Mouse (Mus musculus): Measurements from ENCODE around the gene Tsfm. TPM values are rescaled to one million over a fixed set of nuclear protein-coding genes. Genes with fewer than 3 reads are reported as not detected.
A peak's percentile ranks its signal among the peaks of the same experiment; 100 is the strongest.

Gene Tsfm
- polyA plus RNA-seq, 1 experiment from 2014 or later = 71.6 TPM

DNA sequence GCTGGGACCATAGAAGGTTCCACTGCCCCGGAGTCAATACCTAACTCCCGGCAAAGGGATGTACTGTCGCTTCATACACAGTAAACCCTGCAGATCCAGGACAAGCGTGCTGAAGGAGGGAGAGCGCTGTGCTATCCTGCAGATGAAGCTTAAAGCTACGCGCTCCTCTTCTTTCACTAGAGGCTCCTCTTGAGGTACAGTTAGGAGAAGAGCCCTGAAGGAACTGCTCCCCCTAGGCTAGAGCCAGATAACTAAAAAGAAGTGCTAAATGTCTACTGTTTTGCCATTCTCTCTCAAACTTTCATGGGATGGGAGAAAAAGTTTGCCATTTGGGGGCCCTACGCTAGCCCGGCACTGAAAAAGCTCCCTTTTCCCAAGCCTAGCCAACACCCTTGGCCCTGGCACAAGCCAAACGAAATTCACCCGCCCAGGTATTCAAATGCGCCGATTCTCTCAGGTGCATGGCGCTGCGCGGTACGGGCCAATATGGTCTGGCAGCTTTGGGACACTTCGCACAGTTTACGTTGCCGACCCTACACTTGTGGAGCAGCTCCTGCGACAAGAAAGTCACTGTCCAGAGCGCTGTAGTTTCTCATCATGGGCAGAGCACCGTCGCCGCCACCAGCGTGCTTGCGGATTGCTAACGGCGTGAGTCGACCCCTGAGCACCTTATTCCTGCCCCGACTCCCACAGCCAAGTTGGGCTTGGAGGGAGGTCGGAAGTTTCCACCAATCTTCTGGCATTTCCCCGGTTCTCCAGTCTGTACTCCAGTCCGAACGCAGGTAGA, 18.2 kb upstream of the Tsfm start:
- Histone ChIP-seq H3K9ac (ENCODE audit: low read length) (no peak overlapping the region), H3K9me3 (ENCODE audit: control insufficient read depth, low read length) (no peaks in the 10 kb centered on the region), H3K4me2 (ENCODE audit: low read depth, low read length) (peak overlapping the region; percentile 34), H3K4me3 (ENCODE audit: low read length) (peak overlapping the region; percentile 21), H3K36me3 (ENCODE audit: control insufficient read depth, insufficient read depth, low read length) (peaks cover 2% of the 10 kb centered on the region; the same call in 1 of the 2 replicates), H3K27me3 (ENCODE audit: control insufficient read depth, insufficient read depth, low read depth, low read length) (peaks cover 46% of the 10 kb centered on the region), H3K27ac (ENCODE audit: low read length) (no peak overlapping the region), H3K4me1 (replicated peaks; ENCODE audit: control insufficient read depth, insufficient read depth, low read length) (peaks cover 2% of the 10 kb centered on the region; the same call in 1 of the 2 replicates)
- no peak for ATAC-seq (ENCODE audit: low read depth)
- WGBS = 6% methylated on average over 35 of the region's 35 CpGs

DNA sequence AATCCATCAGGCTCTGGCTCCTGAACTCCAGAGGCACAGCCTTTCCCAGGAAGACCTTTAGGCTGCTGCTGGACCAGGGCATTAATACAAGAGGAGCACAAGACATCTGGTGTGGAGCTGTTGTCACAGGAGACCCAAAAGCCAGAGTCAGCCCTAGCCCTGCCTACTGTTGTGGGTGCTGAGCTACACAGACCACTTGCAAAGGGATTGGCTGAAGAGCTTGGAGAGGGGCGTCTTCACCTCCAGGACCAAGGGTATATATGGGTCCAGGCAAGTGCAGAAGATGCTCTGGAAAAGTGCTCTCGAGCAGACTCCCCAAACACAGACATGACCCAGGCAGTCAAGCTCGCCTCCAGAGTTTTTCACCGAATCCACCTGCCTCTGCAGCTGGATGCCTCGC, 17.3 kb upstream of the Tsfm start, which contains the start of gene Cyp27b1:
TSS of gene Cyp27b1 (plus strand) at position 297 of the 400 bp plus-strand sequence.
- no peak within 1 kb of the TSS for H3K27ac ChIP-seq (ENCODE audit: low read length)
- no peak for ATAC-seq (ENCODE audit: low read depth)
- no peak within 1 kb of the TSS for H3K9ac ChIP-seq (ENCODE audit: low read length)
- peaks cover 46% of the 10 kb centered on the region for H3K27me3 ChIP-seq (ENCODE audit: control insufficient read depth, insufficient read depth, low read depth, low read length)
- H3K9me3 ChIP-seq (ENCODE audit: control insufficient read depth, low read length) = no peaks in the 10 kb centered on the region
- peaks cover 3% of the 10 kb centered on the region for H3K4me1 ChIP-seq (replicated peaks; ENCODE audit: control insufficient read depth, insufficient read depth, low read length)
- H3K4me3 ChIP-seq (ENCODE audit: low read length) = peak within 1 kb of the TSS; percentile 21
- 32% methylated on average over 5 of the region's 5 CpGs for WGBS
- H3K4me2 ChIP-seq (ENCODE audit: low read depth, low read length) = peak within 1 kb of the TSS; percentile 34
- H3K36me3 ChIP-seq (ENCODE audit: control insufficient read depth, insufficient read depth, low read length) = peaks cover 2% of the 10 kb centered on the region; the same call in 1 of the 2 replicates

DNA sequence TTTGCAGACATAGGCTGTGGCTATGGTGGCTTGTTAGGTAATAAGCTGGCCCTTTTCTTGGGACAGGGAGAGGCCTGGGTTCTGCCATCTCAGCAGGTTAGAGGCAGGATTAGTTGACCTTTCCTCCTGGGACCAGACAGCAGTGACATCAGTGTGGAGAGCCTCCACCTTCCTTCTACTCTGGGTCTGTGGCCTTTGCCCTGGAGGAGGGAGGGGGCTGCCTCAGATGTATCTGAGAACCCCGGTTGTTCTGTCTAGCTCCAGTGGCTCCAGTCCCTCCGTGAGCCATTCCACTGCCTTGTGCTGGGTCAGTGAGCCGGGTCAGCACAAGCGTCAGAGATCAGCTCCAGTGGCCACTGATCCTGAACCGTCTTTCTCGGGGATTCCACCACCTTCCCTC, 12.5 kb upstream of the Tsfm start:
- no peak for ATAC-seq (ENCODE audit: low read depth)
- no peaks in the 10 kb centered on the region for H3K9me3 ChIP-seq (ENCODE audit: control insufficient read depth, low read length)
- no peak overlapping the region for H3K9ac ChIP-seq (ENCODE audit: low read length)
- no peak overlapping the region for H3K4me3 ChIP-seq (ENCODE audit: low read length)
- peaks cover 10% of the 10 kb centered on the region for H3K4me1 ChIP-seq (replicated peaks; ENCODE audit: control insufficient read depth, insufficient read depth, low read length)
- H3K36me3 ChIP-seq (ENCODE audit: control insufficient read depth, insufficient read depth, low read length) = peaks cover 2% of the 10 kb centered on the region; the same call in 1 of the 2 replicates
- WGBS = 90% methylated on average over 6 of the region's 6 CpGs
- no peak overlapping the region for H3K27ac ChIP-seq (ENCODE audit: low read length)
- peaks cover 9% of the 10 kb centered on the region for H3K27me3 ChIP-seq (ENCODE audit: control insufficient read depth, insufficient read depth, low read depth, low read length)
- H3K4me2 ChIP-seq (ENCODE audit: low read depth, low read length) = no peak overlapping the region; the same call in 1 of the 2 replicates

DNA sequence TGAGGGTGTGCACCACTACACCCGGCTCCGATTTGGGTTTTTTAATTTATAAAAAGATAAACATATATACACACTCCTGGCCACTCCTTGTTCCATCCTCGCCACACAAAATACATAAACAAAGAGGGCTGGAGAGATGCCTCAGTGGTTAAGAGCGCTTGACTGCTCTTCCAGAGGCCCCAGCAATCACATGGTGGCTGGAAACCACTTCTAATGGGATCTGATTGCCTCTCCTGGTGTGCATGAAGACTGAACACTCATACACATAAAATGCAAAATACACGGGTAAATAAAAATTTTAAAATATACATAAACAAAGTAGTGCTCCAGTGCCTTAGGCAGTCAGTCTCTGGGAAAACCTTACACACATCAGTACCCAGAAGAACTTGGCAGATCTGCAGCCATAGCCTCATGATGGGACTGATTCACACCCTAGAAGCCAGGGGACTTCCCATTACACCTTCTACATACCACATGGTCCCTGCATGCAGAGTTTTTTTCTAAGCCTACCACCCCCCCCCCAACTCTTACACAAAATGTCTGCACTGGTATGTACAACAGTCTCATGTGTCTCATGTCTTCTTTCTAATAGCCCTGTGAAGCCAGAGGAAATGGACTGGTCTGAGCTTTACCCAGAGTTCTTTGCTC, 12.0 kb upstream of the Tsfm start:
- peaks cover 2% of the 10 kb centered on the region; the same call in 1 of the 2 replicates for H3K36me3 ChIP-seq (ENCODE audit: control insufficient read depth, insufficient read depth, low read length)
- peaks cover 3% of the 10 kb centered on the region for H3K27me3 ChIP-seq (ENCODE audit: control insufficient read depth, insufficient read depth, low read depth, low read length)
- ATAC-seq (ENCODE audit: low read depth) = no peak
- peak overlapping the region; percentile 62; the same call in 1 of the 2 replicates for H3K27ac ChIP-seq (ENCODE audit: low read length)
- peaks cover 10% of the 10 kb centered on the region for H3K4me1 ChIP-seq (replicated peaks; ENCODE audit: control insufficient read depth, insufficient read depth, low read length)
- peak overlapping the region; percentile 84 for H3K4me2 ChIP-seq (ENCODE audit: low read depth, low read length)
- H3K4me3 ChIP-seq (ENCODE audit: low read length) = peak overlapping the region; percentile 90
- H3K9me3 ChIP-seq (ENCODE audit: control insufficient read depth, low read length) = no peaks in the 10 kb centered on the region
- WGBS = 4% methylated on average over 5 of the region's 5 CpGs
- H3K9ac ChIP-seq (ENCODE audit: low read length) = peak overlapping the region; percentile 69

DNA sequence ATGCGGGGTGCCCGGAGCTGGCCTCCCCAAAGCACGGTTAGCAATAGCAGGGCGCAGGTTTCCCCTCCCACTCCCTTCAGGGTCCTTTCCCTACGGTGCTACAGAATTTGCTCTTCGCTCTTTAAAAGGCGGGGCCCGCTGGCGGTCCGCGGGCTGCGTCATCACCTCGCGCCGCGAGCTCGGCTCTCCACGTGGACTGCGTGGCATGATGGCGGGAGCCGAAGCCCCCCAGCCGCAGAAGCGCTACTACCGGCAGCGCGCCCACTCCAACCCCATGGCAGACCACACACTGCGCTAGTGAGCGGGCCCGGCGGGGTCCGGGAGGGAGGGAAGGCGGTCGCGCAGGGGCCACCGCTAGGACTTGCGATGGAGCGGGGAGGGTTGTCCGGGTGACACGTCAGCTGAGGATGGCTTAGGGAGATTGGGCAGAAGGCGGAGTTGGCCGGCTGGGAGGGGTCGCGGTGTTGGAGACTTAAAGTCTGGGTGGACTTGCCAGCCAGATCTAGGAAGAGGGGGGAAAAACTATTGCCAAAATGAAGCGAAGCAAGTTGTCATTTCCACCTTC, 11.2 kb upstream of the Tsfm start:
- H3K9ac ChIP-seq (ENCODE audit: low read length) = peak overlapping the region; percentile 69
- H3K4me1 ChIP-seq (replicated peaks; ENCODE audit: control insufficient read depth, insufficient read depth, low read length) = peaks cover 10% of the 10 kb centered on the region
- H3K9me3 ChIP-seq (ENCODE audit: control insufficient read depth, low read length) = no peaks in the 10 kb centered on the region
- H3K36me3 ChIP-seq (ENCODE audit: control insufficient read depth, insufficient read depth, low read length) = peaks cover 2% of the 10 kb centered on the region; the same call in 1 of the 2 replicates
- peak overlapping the region; percentile 90 for H3K4me3 ChIP-seq (ENCODE audit: low read length)
- H3K27me3 ChIP-seq (ENCODE audit: control insufficient read depth, insufficient read depth, low read depth, low read length) = no peaks in the 10 kb centered on the region; the same call in 1 of the 2 replicates
- ATAC-seq (ENCODE audit: low read depth) = peak; percentile 91
- H3K27ac ChIP-seq (ENCODE audit: low read length) = peak overlapping the region; percentile 62; the same call in 1 of the 2 replicates
- H3K4me2 ChIP-seq (ENCODE audit: low read depth, low read length) = peak overlapping the region; percentile 84
- under 1% methylated on average over 44 of the region's 44 CpGs for WGBS

DNA sequence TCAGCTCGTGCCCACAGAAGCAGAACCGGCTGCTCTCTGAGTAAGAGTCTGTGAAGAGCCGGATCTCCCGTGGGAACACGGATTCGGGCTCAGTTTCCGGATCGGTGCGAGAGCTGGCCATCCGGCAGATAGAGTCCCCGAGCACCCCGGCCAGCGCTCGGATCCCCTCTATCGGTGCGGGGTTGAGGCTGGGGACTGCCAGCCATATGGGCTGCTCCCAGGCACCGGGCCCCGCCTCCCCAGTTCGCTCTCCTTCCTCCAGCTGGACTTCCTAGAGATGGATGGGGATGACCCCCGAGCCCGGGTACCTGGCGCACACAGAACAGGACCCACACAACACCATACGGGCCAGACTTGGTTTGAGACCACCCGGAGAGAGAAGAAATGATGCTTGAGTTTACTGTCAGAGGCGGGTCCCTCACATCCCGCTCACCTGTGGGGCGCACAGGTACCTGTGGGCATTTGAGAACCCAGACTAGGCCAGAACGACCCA, 10.7 kb upstream of the Tsfm start, which contains the start of the genes Mettl1 and Eef1akmt3:
TSS of gene Mettl1 (plus strand) at position 141 of the 493 bp plus-strand sequence.
TSS of gene Eef1akmt3 (minus strand) at position 240 of the 493 bp plus-strand sequence.
- H3K4me1 ChIP-seq (replicated peaks; ENCODE audit: control insufficient read depth, insufficient read depth, low read length) = peaks cover 10% of the 10 kb centered on the region
- H3K9me3 ChIP-seq (ENCODE audit: control insufficient read depth, low read length) = no peaks in the 10 kb centered on the region
- peak within 1 kb of the TSS; percentile 84 for H3K4me2 ChIP-seq (ENCODE audit: low read depth, low read length)
- peak within 1 kb of the TSS; percentile 69 for H3K9ac ChIP-seq (ENCODE audit: low read length)
- H3K27me3 ChIP-seq (ENCODE audit: control insufficient read depth, insufficient read depth, low read depth, low read length) = no peaks in the 10 kb centered on the region; the same call in 1 of the 2 replicates
- ATAC-seq (ENCODE audit: low read depth) = peak; percentile 70
- H3K4me3 ChIP-seq (ENCODE audit: low read length) = peak within 1 kb of the TSS; percentile 90
- H3K36me3 ChIP-seq (ENCODE audit: control insufficient read depth, insufficient read depth, low read length) = peaks cover 1% of the 10 kb centered on the region; the same call in 1 of the 2 replicates
- WGBS = under 1% methylated on average over 28 of the region's 28 CpGs
- peak within 1 kb of the TSS; percentile 62; the same call in 1 of the 2 replicates for H3K27ac ChIP-seq (ENCODE audit: low read length)

DNA sequence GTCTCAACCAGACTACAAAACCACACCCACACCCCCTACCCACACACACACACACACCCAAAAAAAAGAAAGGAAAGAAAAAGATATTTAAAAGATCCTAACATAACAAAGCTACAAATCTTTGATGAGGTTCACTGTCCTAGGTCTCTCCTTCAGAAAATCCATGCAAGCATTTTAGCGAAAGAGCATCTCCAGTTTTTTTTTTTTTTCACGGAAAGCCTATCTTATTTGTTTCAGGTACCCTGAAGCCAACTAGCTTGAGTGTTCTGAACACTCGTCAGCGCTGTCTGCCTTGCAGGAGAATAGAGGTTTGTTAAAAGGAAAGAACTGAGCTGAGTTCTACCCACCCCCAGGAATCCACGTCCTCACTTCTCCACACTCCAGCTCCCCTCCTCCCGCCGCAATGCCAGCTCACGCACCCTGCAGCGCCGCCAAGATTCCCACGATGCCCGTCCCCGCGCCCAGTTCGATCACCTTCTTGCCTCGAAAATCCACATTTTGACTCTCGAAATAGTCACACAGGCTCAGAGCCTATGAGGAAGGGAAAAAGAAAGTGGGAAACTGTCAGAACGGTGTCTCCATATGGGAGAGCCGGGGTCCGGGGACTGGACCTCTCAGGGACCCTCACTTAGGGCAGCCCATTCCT, 10.1 kb upstream of the Tsfm start:
- Histone ChIP-seq H3K27me3 (ENCODE audit: control insufficient read depth, insufficient read depth, low read depth, low read length) (no peaks in the 10 kb centered on the region; the same call in 1 of the 2 replicates), H3K9me3 (ENCODE audit: control insufficient read depth, low read length) (no peaks in the 10 kb centered on the region), H3K36me3 (ENCODE audit: control insufficient read depth, insufficient read depth, low read length) (no peaks in the 10 kb centered on the region; the same call in 1 of the 2 replicates), H3K4me2 (ENCODE audit: low read depth, low read length) (peak overlapping the region; percentile 84), H3K9ac (ENCODE audit: low read length) (peak overlapping the region; percentile 69), H3K4me1 (replicated peaks; ENCODE audit: control insufficient read depth, insufficient read depth, low read length) (peaks cover 10% of the 10 kb centered on the region), H3K27ac (ENCODE audit: low read length) (no peak overlapping the region), H3K4me3 (ENCODE audit: low read length) (peak overlapping the region; percentile 90)
- ATAC-seq (ENCODE audit: low read depth) = peak; percentile 17; the same call in 1 of the 2 replicates
- WGBS = under 1% methylated on average over 20 of the region's 20 CpGs

DNA sequence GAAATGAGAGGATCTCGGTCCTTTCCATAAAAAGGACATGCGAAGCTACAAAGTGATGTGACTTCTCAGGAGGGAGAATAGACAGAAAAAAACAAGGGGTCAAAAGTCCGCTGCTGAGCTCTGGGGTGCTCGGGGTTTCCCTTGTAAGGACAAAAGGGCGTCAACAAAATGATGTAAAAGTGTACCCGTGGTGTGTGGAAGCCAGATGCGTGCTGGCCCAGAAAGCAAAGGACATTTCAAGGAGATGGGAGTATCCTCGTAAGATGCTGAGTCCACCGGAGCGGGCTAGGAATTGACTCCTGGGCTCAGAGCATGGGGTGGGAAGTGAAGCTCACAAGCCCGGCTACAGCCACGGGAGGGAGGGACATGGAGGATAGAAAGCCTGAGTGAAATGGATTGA, 7.0 kb upstream of the Tsfm start:
- ATAC-seq (ENCODE audit: low read depth) = no peak
- Histone ChIP-seq H3K9ac (ENCODE audit: low read length) (no peak overlapping the region), H3K27me3 (ENCODE audit: control insufficient read depth, insufficient read depth, low read depth, low read length) (no peaks in the 10 kb centered on the region; the same call in 1 of the 2 replicates), H3K27ac (ENCODE audit: low read length) (no peak overlapping the region), H3K36me3 (ENCODE audit: control insufficient read depth, insufficient read depth, low read length) (no peaks in the 10 kb centered on the region), H3K4me3 (ENCODE audit: low read length) (no peak overlapping the region), H3K4me2 (ENCODE audit: low read depth, low read length) (no peak overlapping the region), H3K4me1 (replicated peaks; ENCODE audit: control insufficient read depth, insufficient read depth, low read length) (peaks cover 6% of the 10 kb centered on the region), H3K9me3 (ENCODE audit: control insufficient read depth, low read length) (no peaks in the 10 kb centered on the region)
- 76% methylated on average over 12 of the region's 12 CpGs for WGBS
